Mouse (Mus musculus): ENCODE results near the gene Cntnap2.

Cntnap2 gene

DNA sequence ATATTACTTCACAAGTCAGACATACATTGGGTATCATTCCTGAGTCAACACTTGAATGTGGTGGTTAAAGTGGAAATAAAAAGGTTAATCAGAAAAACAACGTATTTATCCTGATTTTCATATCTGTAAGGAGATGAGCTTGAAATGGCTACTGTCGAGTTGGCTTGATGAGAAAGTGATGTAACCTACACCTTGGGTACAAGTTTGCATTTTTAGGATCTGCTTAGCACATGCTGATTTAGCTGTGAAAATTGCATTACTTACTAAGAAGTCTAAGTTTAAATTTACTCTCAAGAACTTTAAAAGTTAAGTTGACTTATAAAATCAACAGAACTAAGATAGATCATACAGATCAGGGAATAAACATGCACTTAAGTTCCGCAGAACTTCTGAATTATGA, 879.1 kb downstream of the Cntnap2 start:
- CTCF ChIA-PET: no interaction called here

DNA sequence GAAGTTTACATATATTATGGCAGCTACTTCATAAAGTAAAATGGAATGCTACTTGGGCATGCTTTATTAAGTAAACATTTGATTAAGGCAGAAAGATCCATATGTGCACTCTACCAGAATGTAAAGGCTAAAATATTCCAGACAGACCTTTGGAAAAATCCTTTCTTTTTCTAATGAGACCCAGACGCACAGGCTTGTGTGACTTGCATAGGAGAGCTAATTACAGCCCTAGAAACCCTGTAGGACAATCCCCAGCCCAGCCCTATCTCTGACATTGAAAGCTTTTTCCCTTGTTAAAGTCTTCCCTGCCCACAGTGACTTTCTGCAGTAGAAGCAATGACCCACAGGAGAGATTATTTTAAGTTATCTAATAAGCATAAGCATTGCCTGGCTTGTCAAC, 879.6 kb downstream of the Cntnap2 start:
- CTCF ChIA-PET: no interaction called here

DNA sequence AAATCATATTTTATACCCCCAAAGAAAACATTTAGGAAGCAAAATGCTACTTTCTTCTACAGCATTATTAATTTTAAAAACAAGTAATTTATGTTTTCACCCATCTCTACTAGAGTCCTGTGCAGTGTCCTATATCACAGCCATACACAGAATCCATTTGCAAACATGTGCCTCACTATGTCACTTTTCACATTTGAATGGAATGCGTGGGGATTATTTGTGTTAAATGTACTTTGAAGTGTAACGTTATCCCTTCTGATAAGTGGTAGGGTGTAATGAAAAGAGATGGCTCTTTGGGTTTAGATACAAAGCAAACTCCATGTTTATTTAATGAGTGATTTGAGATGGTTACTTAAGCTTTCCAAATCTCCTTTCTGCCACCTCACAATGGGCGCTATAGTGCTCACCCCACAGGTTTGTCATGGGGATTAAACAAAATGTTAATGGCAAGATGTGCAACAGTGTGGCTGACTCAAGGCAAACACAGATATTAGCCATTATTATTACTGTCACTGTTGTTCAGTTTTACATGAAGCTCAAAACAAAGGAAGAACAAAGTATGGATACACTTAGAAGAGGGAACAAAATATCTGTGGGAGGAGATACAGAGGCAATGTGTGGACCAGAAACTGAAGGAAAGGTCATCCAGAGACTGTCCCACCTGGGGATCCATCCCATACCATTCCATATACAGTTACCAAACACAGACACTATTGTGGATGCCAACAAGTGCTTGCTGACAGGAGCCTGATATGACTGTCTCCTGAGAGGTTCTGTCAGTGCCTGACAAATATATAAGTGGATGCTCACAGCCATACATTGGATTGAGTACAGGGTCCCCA, 886.2 kb downstream of the Cntnap2 start:
- CTCF ChIA-PET: no interaction called here

DNA sequence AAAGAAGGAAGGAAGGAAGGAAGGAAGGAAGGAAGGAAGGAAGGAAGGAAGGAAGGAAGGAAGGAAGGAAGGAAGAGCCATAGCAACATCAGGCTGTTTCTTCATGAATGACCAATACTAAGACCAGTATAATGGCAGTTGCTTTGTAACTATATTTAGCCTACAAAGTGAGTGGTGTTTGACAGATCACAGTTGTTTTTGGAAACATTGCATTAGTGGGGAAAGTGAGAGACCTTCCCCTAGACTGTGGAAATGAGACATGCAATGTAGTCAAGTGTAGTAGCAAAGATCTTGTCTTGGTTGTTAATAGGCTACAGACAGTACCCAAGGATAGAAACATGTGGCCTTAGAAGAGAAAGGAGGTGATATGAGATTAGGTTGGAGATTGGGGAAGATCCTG, 895.6 kb downstream of the Cntnap2 start:
- CTCF ChIA-PET: no interaction called here

DNA sequence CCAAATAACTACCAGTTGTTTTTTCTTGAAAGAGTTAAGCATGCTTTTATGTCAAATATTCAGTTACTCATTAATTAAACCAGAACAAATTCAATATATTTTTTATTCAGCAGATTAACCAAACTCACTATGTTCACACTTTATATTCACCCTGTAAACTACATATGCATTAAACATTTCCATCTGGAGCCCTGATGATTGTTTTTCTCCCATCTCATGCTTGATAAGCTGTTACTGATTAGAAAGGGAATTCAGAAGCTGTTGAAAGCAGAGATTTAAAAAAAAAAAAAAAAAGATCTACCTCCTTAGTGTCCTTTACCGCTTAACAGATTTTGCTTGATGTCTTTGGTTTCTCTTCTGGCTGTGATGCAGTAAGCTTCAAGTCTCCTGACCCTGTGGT, 905.3 kb downstream of the Cntnap2 start:
- CTCF ChIA-PET: no interaction called here

DNA sequence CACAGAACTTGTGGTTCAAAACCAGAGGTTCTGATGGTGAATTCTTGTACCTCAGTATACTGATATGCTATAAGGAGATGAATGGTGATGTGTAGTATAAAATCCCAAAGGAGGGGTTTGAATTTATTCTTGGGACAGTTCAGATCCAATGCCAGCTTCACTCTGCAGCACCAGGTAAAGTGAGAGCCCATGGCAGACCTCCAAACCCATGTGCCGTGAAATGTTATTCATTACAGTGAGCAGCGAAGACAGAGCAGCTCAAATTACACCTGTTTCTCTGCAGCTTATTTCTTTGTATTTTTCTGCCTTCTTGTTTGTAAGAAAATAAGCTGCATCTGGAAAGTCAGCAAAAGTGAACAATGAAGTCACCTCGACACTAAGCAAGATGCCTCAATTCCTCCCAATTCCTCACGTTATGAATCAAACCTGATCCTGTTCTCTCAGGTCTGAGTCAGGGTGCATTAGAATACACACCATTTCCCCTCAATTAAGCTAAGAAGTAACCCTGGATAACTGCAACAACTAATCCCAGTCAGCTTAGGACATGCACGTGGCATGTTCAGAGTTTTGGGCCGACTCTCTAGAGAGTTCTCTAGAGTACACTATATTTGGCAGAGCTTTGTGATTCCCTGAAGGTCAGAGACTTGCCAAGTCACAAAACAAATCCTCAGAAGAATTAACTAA, 915.5 kb downstream of the Cntnap2 start:
- CTCF ChIA-PET: interaction anchor here (0.7 kb wide), 1 partner anchor 8 kb away, joined by 4 read pairs; no protein-coding TSS in a partner anchor

DNA sequence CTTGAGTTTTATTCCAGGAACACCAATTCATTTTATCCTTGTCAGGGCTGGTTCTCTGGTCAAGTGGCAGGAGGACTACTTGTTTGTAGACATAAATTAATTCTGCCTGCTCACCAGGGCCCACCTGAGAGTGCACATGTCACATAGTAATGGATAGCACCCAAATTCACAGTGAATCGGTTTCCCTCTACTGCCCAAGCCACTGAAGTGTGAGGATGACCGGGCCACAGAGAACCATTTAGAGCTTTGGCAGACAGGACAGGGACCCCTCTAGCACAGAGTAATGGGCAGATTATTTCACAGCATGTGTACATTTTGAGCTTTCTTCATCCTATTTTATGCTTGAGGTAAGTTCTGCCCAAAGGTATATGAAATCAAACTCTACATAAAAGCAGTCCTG, 920.0 kb downstream of the Cntnap2 start:
- CTCF ChIA-PET: no interaction called here

DNA sequence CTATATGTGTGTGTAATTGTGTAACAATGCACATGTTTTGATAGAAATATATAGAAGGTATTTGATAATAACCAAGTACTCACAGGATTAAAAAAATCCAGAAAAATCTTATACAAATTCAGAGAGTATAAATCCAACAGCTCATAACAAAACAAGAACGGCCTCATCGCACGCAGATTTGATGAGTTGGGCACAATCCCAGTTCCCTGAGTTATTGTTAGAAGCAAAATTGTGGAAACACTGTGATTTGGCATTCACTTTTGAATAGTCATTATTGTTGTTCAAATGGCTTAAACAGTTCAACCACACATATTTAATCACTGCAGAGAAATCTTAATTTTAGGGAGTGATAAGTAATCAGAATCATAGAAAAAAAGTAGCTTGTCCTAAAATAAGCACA, 928.9 kb downstream of the Cntnap2 start:
- CTCF ChIA-PET: no interaction called here

DNA sequence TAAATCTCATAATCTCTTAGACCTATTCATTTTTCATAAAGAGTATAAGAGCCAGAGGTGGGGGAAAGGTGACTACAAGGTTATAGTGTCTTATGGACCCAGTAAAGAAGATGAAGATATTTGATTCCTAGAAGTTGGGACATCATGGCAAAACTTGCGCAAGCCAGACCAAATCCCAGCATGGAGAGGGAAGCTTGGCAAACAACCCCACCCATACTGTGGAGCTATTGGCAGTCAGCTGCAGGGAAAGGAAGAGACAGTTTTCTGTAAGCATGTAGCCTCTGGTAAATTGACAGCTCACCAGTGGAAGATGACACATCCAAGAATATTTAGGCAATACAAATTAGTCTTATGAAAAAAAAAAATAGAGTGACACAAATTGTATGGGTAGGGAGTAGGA, 931.9 kb downstream of the Cntnap2 start:
- CTCF ChIA-PET: no interaction called here

DNA sequence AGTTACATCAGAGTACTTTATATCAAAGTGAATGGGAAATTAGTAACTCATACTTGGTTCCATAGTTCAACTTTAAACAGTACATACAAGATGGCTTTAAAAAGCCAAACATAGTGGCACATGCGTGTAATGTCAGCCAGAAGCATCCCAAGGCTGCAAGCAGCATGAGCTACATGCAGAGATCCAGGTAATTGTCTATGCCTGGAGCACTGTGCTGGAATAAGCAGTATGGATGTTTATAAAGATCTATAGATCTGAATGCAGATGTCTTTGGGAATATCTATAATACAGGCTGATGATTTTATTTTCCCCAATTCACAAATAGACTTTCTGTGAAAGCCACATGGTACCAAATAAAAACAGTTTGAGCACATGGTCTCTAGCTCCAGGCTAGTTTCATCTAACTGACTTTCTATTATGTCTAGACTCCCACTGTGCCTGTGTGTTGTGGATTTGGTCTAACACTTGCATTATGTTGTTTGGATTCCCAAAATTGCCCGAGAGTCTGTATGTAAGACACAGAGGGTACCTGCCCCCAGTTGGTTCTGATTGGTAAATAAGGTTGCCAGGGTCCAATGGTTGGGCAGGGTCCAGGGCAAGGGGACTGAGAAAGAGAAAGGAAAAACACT, 963.5 kb downstream of the Cntnap2 start:
- CTCF ChIA-PET: no interaction called here

DNA sequence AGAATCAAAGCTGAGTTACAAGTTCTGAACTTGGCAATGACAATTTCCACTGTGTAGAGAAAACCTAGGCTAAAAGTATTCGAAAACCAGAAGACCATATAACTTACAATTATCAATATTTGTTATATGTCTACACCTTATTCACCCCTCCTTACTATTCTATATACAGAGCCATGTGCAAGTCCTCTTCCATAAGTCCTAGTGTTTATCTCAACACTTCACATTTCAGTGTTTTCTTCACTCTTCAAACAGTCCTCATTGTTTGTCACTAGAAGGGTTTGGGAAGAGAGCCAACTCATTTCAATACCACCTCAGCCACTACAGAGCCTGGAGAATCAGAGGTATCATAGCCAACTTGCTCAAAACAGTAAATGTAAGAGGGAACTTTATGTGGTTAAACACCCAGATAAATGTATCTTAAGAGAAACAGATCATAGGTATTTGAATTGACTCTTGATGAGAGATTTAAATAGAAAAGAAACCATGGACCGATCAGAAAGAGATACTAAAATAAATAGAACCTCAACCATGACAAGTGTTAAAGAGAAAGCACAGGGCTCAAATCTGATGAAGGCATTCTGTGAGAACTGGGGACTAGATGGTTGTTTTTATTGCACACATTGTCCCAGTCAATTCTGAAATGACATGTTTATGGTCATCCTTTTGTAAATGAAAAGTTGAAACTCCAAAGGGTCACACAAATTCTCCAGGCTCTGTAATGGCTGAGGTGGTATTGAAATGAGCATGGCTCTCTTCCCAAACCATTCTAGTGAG, 972.9 kb downstream of the Cntnap2 start:
- CTCF ChIA-PET: no interaction called here

DNA sequence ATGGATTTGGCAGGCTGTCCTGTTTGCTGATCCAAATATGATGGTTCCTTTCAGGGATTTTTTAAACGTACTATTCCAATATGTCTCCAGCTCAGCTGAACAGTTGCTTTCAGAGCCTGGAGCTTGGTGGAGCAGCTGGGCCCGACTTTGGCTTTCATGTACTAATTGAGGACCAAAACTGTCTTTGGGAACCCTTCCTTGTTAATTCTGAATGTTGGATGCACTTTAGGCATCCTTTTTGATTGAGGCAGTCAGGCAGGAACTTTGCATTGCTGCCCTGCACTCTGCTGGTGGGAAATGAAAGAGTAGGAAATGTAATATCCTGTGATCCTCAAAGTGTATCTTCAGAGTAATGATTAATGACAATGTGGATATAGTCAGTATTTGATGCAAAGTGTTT, 974.0 kb downstream of the Cntnap2 start:
- CTCF ChIA-PET: no interaction called here

DNA sequence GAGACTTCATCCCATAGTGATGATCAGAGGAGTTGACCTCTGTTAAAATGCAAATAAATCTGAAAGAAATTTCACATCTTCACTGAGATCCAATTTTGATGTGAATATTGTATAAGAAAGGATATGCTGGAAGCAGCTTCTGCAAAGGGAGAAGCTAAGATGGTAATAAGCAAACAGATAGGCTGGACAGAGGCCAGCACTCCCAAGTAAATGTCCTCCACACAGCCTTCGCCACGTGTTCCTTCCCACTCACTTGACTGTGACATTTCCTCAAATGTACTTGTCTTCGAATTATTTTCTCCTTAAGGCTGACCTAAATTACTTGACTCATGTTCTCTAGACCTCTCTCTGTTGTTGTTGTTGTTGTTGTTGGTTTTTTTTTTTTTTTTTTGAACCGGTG, 981.5 kb downstream of the Cntnap2 start:
- CTCF ChIA-PET: no interaction called here

DNA sequence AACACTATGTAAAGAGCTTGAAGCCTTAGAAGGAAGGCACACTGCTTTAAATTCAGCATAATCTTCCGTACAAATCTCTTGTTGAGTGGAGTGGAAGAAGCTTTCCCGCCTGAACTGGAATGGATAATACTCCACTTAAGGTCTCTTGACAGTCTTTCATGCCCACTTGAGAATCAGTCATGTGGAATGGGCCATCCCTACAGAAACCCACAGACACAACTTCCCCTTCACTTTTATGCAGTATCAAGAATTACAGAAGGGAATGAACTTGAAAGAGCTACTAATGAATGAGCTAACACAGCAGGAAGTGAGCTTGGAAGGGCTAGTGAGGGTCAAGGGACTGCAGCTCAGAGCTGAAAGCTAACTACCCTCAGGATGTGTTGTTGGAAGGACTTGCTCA, 1021.1 kb downstream of the Cntnap2 start:
- CTCF ChIA-PET: no interaction called here

DNA sequence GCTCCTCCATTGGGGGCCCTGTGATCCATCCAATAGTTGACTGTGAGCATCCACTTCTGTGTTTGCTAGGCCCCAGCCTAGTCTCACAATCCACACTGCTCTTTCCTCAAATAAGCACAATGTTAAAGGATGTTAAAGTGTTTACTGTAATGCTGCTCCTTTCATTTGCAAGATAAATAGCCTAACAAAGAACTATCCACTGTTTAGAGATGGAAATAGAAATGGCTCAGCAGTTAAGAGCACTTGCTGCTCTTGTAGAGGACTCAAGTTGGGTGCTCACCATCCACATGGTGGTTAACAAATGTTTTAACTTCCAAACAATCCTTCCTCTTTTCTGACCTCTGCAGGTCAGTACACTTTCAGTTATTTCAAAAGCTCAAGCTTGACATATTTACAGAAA, 1022.3 kb downstream of the Cntnap2 start:
- CTCF ChIA-PET: no interaction called here

DNA sequence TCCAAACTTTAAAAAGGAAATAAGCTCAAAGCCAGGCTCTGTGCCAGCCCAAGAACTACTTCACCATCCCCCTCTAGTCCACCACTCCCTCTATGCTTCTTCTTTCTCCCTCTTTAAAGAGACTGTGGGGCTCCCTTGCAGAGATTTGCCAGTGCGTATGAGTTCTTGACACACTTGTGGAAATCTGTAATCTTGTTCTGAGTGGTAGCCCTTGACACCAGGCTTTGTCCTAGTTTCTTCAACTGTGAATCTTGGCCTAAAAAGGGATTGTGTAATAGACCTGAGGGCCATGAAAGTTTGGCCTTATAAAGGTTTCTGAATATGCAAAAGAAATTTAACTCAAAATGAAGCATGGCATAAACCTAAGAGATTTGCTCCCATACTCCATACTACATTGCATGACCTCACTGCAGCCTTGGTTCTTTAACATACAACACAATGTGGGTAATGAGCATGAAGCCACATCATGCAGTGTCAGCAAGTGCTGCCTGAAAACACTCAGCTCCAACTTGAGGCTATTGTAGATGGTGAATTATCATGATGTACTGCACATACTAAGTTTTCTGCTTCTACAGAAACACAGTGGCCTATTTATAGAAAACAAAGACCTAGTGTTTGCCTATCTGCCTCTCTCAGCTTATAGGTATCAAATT, 1084.2 kb downstream of the Cntnap2 start:
- CTCF ChIA-PET: no interaction called here

DNA sequence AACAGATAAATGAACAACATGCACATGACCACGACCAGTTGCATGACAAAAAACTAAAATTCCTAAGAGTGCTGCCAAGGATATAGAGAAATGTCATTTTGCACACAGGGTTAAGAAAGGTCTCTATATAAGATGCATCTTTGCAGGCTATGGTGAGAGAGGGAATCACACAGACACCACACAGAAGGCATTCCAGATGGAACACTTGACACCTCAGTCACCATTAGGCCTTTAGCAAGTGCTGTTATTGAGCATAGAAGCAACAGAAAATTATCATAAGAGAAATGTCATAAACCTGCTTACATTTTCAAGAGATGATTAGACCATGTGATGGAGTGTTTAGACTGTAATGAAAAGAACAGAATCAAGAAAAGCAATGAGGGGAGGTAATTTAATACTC, 1107.7 kb downstream of the Cntnap2 start:
- CTCF ChIA-PET: no interaction called here

DNA sequence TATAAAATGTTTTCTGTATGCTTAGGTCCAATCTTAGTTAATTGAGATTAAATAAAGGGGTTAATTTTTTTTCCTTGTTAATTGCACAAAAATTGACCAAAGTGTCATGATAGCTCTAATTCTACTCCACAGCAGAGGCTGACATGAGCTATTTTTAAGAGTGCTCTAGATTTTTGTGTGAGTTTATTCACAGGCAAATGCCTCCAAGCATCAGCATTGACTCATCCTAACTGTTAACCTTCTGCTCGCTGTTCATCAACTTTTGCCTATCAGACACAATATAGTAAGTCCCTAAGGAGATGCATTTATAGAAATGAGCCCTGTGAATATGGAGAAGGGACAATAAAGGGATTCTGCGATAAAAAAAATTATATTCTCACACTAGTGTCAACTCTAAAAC, 1138.1 kb downstream of the Cntnap2 start:
- CTCF ChIA-PET: no interaction called here

DNA sequence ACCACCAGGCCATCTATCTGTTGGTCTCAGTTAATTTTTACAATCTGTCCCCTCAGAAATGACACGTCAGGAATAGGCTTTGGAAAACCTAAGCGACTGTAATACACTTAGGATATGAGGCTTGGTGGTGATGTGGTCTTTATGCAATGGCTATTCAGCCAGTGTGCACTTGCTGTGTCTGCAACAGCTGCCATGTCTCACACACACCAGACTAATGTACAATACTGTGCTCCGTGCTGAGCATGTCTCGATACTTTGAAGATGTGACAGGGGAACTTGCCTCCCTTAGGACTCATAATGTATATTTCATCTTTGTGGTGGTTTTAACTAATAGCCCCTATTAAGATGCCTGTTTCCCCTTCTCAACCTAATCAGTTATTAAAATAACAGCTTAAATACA, 1142.7 kb downstream of the Cntnap2 start:
- CTCF ChIA-PET: no interaction called here

DNA sequence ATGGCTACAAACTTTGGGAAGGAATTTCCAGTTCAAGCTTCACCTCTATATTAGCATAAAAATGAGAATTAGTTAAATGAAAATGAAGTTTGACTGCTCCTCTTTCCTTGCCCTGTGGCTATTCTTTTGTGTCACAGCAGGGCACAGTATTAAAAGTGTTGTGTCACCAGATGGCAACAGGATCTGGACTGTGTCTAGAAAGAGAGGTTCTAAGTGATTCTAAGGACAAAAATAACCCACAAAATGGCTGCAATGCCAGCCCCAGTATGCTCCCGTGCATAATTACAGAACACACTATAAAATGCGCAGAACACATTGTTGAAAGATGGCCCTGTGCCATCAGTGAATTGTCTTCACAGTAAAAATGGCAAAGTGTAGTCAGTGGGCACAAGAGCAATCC, 1146.4 kb downstream of the Cntnap2 start:
- CTCF ChIA-PET: no interaction called here

DNA sequence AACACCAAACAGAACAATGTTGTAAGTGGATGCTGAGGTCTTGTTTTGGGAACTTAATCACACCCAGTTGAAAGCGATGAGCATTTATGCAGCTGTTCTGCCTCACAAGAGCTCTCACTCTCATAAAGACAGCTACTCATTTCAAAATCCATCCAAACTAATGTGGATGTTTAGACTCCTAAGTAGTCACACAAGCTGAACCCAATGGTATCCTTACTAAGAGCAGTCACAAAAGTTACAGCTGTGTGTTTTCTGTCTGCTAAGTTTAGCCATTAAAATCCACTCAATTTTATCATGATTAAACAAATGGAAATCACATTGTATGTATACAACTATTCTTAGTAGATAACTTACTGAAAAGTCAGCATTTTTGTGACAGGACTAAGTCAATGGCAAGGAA, 1173.7 kb downstream of the Cntnap2 start:
- CTCF ChIA-PET: no interaction called here

DNA sequence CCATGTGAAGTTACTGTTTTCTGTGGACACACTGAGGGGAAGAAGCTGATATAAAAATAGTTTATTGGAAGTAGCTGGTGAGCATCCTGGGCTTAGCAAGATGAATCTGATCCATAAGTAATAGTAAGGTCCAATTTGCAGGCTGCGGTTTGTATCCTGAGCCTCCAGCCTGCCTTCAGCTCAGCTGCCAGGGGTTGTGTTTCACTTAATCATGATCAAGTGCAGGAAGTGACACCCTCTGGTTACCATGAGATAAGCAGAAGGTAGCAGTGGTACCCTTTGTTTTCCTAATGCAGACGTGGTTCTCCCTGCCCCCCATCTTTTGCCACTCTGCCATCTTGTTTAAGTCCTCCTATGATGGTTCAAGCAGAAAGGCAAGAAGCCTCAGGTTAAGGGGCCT, 1181.2 kb downstream of the Cntnap2 start:
- CTCF ChIA-PET: no interaction called here
